Comparison of ENCODE assay signal across 8 mouse cellular contexts in the genomic region with DNA sequence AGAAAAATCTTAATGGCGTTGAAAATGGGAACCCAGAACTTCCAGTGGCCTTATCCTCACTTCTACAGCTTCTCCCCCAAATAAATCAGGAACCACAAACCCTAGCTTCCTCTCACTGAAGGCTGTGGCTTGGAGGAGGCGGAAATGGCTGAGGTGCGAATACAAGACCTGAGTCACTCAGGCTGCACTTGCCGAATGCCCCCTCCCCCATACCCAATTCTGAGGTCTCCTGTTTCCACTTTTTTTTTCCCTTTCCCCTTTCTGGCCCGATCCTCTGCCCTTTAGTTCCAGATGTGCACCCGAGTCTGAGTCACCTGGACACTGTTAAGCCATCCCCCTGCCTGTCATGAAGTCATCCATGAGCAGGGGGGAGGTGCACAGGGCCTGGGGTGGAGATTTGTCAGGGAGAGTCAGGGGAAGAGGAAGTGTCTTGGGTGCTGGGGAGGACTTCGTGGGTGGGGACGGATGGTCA. TPM values are rescaled to one million over a fixed set of nuclear protein-coding genes. Genes with fewer than 3 reads are reported as not detected.
DNase-seq lines count a peak whose midpoint lies in the region; ATAC-seq and TF ChIP-seq lines count a peak whose summit lies in the region.

A gene (plus strand): TSS at position 437 of the 472 bp plus-strand sequence.

- no peaks in the 10 kb centered on the region for H3K36me3 ChIP-seq in kidney, adult 2 months (ENCODE audit: control insufficient read depth, insufficient read depth, low read length)
- H3K36me3 ChIP-seq in embryonic facial prominence, embryonic 12.5 days: no peaks in the 10 kb centered on the region
- no peaks in the 10 kb centered on the region for H3K36me3 ChIP-seq in intestine, embryonic 16.5 days (ENCODE audit: control insufficient read depth, insufficient read depth, low read length)
- H3K36me3 ChIP-seq in midbrain, embryonic 13.5 days: peaks cover 3% of the 10 kb centered on the region; the same call in 1 of the 2 replicates

- peak within 1 kb of the TSS; percentile 98; the same call in 1 of the 2 replicates for H3K27ac ChIP-seq in kidney, adult 2 months (ENCODE audit: insufficient read depth, low read depth, low read length)
- H3K27ac ChIP-seq in embryonic facial prominence, embryonic 12.5 days: peak within 1 kb of the TSS; percentile 76; the same call in 1 of the 2 replicates
- H3K27ac ChIP-seq in intestine, embryonic 16.5 days (ENCODE audit: low read length): peak within 1 kb of the TSS; percentile 1; the same call in 1 of the 2 replicates
- no peak within 1 kb of the TSS for H3K27ac ChIP-seq in midbrain, embryonic 13.5 days

- H3K4me3 ChIP-seq in kidney, adult 2 months (ENCODE audit: insufficient read depth, low read depth, low read length): no peak within 1 kb of the TSS
- H3K4me3 ChIP-seq in embryonic facial prominence, embryonic 12.5 days: peak within 1 kb of the TSS; percentile 57
- peak within 1 kb of the TSS; percentile 63 for H3K4me3 ChIP-seq in intestine, embryonic 16.5 days (ENCODE audit: low read length)
- peak within 1 kb of the TSS; percentile 58 for H3K4me3 ChIP-seq in midbrain, embryonic 13.5 days (replicated peaks)

- 77% methylated on average over 8 of the region's 8 CpGs for WGBS in kidney, adult 2 months
- 72% methylated on average over 8 of the region's 8 CpGs for WGBS in embryonic facial prominence, embryonic 12.5 days
- 81% methylated on average over 8 of the region's 8 CpGs for WGBS in intestine, embryonic 16.5 days
- 83% methylated on average over 8 of the region's 8 CpGs for WGBS in midbrain, embryonic 13.5 days

- H3K9me3 ChIP-seq in embryonic facial prominence, embryonic 12.5 days: no peaks in the 10 kb centered on the region
- H3K9me3 ChIP-seq in intestine, embryonic 16.5 days (ENCODE audit: control insufficient read depth, low read length): no peaks in the 10 kb centered on the region
- no peaks in the 10 kb centered on the region for H3K9me3 ChIP-seq in midbrain, embryonic 13.5 days

- TF ChIP-seq POLR2A in kidney, adult 2 months (IDR thresholded peaks at IDR 0.05; ENCODE audit: low read depth, low read length): no peak

- H3K27me3 ChIP-seq in kidney, adult 2 months (replicated peaks; ENCODE audit: control insufficient read depth, insufficient read depth, low read length): no peaks in the 10 kb centered on the region
- H3K27me3 ChIP-seq in embryonic facial prominence, embryonic 12.5 days: peaks cover 12% of the 10 kb centered on the region; the same call in 1 of the 2 replicates
- H3K27me3 ChIP-seq in intestine, embryonic 16.5 days (replicated peaks; ENCODE audit: control insufficient read depth, insufficient read depth, low read length): no peaks in the 10 kb centered on the region
- peaks cover 24% of the 10 kb centered on the region for H3K27me3 ChIP-seq in midbrain, embryonic 13.5 days

- no peak for ATAC-seq in embryonic facial prominence, embryonic 12.5 days (ENCODE audit: insufficient number of reproducible peaks, insufficient read depth, low FRiP score, low TSS enrichment)
- no peak for ATAC-seq in intestine, embryonic 16.5 days
- ATAC-seq in midbrain, embryonic 13.5 days: no peak

- TF ChIP-seq CTCF in kidney, adult 2 months (conservative IDR thresholded peaks at IDR 0.05; ENCODE audit: insufficient read depth, insufficient read length, low read depth, low read length): no peak

- H3K9ac ChIP-seq in embryonic facial prominence, embryonic 12.5 days: no peak within 1 kb of the TSS
- H3K9ac ChIP-seq in intestine, embryonic 16.5 days (ENCODE audit: low read depth, low read length): no peak within 1 kb of the TSS; the same call in 1 of the 2 replicates
- H3K9ac ChIP-seq in midbrain, embryonic 13.5 days (replicated peaks): no peak within 1 kb of the TSS

- H3K4me2 ChIP-seq in embryonic facial prominence, embryonic 12.5 days (replicated peaks): peak within 1 kb of the TSS; percentile 76
- peak within 1 kb of the TSS; percentile 76 for H3K4me2 ChIP-seq in intestine, embryonic 16.5 days (ENCODE audit: low read depth, low read length)
- peak within 1 kb of the TSS; percentile 88 for H3K4me2 ChIP-seq in midbrain, embryonic 13.5 days (replicated peaks)

- no peak for DNase-seq in kidney, adult 2 months
- DNase-seq in kidney, postnatal 36 days: no peak
- peak; percentile 42 for DNase-seq in yolk sac, embryonic 10.5 days (ENCODE audit: low spot score)
- DNase-seq in layer of hippocampus, postnatal 14 days (ENCODE audit: low spot score in 2 of 2): no peak
- DNase-seq in frontal cortex, postnatal 25 days (ENCODE audit: low spot score in 2 of 2): no peak

- no peaks in the 10 kb centered on the region for H3K4me1 ChIP-seq in kidney, adult 2 months (ENCODE audit: control insufficient read depth, insufficient read depth, low read length)
- 0 out of 2 replicates have a peak, but pooled peaks cover 10% of the 10 kb centered on the region for H3K4me1 ChIP-seq in embryonic facial prominence, embryonic 12.5 days
- H3K4me1 ChIP-seq in intestine, embryonic 16.5 days (ENCODE audit: control insufficient read depth, insufficient read depth, low read length): peaks cover 7% of the 10 kb centered on the region
- peaks cover 20% of the 10 kb centered on the region for H3K4me1 ChIP-seq in midbrain, embryonic 13.5 days (replicated peaks)

RNA-seq across cellular contexts. Expression of the gene that starts here (rescaled TPM):
- polyA plus RNA-seq in kidney, adult 2 months (2012; rRNA removed): 1.2 and 1.5 TPM in 2 replicates
- 0.59 and 0.96 TPM in 2 replicates for polyA plus RNA-seq in embryonic facial prominence, embryonic 12.5 days (2016; fragmentation: Nextera tagmentation; extraction: Ambion mirVana)
- 0.65 and 1.5 TPM in 2 replicates for polyA plus RNA-seq in intestine, embryonic 16.5 days (2015; fragmentation: Nextera tagmentation; extraction: Ambion mirVana)
- 0.21 and 0.69 TPM in 2 replicates for polyA plus RNA-seq in midbrain, embryonic 13.5 days (2015; fragmentation: Nextera tagmentation; extraction: Ambion mirVana)
- 1 to 10 TPM in 1 of 2 experiments, under 1 TPM in 1; 0.39 to 1.1 TPM for total RNA-seq in layer of hippocampus, postnatal 14 days (2021)
